Mouse (Mus musculus): ENCODE data around the gene Nkx3-2.

Nkx3-2 gene

DNA sequence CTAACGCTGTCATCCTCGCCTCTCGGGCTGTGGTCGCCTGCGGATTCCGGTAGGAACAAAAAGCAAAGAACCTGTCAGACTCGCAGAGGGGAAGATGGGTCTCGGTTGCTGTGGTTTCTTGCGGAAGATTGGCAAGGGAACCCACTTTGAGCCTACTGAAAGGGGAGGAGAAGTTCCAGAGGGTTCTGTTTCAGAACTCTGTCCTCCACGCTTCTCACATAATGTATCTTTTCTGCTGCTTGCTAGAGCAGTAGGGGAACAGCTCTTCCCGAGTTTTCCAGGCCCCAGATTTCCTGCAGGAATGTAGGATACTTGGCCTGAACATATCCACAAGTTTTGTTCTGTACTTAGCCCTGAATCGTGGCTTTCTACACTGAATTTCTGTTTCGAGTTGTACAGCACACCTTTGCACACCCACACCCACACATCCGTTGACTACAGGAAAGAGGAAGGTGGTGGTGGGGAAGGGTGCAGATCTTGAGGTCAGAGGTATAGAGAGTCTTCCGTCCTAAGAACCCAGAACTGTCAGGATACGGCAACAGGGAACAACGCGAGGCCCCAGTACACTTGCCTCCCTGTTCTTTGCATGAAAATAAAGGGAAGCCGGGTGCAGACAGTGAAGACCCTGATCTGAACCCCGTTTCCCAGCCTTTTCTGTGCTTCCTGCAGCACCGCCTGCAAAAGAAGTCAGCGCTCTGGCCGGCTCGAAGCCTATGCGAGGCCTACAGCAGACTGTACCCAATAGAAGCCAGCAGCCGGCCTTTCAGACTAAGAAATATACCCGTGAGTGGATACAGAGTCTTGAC lies 2.0 kb downstream of the Nkx3-2 start:
- no peak for DNase-seq (ENCODE audit: low spot score in 2 of 2)

DNA sequence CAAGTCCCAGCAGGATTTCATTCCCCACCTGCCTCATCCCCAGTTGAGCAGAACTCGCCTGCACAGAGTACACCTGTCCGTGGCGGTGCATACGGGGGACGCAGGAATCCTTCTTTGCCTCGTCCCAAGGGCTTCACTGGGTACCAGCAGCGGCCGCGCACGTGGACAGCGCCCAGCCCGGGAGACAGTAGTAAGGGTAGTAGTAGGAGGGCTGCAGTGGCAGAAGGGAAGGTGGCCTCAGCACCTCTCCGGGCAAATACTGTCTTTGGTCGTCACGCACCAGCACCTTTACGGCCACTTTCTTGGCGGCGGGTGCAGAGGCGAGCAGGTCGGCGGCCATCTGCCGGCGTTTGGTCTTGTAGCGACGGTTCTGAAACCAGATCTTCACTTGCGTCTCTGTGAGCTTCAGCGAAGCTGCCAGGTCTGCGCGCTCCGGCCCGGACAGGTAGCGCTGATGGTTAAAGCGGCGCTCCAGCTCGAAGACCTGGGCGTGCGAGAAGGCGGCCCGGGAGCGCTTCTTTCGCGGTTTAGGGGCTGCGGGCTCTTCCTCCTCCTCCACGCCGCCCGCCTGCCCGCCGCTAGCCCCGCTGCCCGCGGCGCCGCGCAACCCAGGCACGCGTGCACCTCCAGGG lies 2.7 kb downstream of the Nkx3-2 start:
- no peak for DNase-seq (ENCODE audit: low spot score in 2 of 2)

DNA sequence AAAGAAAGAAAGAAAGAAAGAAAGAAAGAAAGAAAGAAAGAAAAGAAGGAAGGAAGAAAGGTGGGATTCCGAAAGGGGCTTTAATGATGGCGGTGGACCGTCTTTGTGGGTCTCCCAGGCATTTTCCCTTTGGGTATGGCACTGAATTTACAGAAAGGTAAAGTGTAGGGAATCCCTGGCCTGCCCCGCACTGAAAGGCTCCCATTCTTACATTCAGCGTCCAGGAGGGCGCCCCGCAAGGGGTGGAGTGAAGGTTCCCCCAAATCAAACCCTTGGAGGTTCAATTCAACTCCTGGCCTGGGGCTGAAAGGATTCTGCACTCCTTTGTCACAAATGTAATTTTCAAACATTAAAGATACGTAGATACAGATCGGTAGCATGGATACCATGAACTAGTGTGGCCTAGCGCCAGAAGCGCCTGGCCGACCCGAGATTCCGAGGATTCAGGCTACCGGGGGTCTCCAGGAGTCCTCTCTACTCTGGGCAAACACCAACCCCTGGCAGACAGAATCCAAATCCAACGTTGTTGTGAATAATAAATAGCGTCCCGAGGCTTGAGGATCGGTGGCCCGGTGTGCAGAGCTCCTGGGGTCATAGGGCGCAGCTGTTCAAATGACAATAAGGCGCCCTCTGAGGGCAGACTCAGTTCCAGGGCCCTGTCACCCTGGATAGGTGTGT lies 3.3 kb downstream of the Nkx3-2 start:
- DNase-seq (ENCODE audit: low spot score in 2 of 2) = no peak

DNA sequence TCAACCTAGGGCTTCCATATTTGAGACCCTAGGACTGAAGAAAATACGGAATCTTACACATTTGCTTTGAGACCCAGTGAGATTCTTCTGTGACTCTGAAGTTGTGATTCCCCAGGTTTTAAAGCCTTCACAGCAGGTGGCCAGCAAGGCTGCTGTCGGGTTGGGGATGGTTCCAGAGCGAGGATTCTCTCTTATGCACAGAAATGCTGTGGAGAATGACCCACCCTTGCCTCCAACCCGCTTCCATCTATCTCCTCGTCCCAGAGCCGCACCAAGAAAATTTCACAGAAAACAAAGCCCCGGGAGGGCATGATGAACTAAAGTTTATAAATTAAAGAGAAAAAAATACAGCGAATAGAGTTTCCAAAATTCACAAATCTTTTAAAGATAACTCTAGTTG lies 4.2 kb downstream of the Nkx3-2 start:
- DNase-seq (ENCODE audit: low spot score in 2 of 2) = no peak

DNA sequence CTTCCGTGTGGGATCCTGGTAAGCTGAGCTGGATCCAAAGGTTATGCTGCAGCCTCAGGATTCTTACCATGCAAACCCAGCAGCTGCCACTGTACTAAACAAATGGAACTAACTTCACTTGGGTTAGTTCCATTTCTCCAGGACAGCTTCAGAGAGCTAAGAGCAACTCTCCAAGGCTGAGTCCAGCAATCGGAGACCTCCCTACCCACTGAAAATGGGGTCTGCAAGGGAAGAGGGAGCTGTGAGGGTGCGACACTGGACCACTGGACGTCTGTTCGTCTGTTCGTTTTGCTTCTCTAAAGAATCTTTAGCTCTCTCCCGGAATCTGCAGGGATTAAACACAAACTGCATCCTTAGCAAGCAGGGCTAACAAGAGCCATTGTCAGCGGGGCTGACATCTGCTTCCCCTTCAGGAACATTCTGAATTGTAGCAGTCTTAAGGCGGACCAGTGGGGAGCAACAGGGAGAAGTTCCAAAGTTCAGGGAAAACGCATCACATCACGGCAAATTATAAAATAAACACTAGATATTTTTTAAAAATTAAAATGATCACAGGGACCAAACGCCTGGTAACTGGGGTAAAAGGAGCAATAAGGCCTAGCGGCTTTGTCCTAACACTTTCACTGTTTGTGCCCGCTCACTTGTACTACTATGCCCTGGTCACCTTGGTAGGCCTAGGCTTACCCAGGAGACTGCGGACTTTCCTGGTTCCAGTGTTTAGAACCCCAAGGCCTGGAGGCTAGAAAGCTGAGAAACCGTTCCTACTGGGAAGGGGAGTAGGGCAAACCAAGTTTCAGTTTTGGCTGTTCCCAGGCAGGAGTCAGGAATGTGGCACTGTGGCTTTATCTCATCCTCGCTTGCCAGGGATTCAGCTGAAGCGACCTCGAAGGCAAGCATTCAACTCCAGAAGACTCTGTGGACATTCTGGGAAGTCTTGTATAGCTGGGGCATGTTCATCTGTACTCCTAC lies 5.3 kb downstream of the Nkx3-2 start:
- no peak for DNase-seq (ENCODE audit: low spot score in 2 of 2)

DNA sequence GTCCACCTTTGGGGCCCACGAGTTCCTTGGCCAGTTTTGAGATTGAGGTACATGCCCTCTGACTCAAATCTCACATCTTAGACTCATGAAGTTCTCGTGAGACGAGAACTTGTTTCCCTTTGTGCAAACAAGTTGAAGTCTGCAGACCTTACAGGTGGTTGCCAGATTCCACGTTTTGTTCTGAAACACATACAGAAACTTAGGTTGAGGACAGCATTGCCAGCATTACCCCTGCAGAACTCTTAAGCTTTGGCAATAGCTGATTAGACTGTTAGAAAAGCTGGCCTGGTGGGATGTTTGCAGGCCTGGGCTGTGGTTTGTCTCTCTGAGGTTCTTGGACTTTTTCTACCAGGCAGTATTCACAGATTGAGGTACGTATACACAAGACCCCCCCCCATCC lies 7.0 kb downstream of the Nkx3-2 start:
- no peak for DNase-seq (ENCODE audit: low spot score in 2 of 2)

DNA sequence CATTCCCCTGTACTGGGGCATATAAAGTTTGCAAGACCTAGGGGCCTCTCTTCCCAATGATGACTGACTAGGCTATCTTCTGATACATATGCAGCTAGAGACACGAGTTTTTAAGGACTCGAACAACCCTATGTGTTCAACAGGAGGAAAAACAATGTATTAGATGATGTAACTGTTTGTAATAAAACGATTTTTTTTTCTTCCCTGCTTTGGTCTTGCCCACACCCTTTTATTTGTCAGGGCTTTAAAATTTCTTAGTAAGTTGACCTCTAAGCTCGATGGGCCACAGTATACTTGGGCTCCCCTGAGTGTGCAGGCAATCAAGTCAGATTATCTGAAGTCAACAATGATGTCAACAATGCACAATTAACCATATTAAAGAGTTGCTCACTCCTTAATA lies 7.9 kb downstream of the Nkx3-2 start:
- no peak for DNase-seq (ENCODE audit: low spot score in 2 of 2)

DNA sequence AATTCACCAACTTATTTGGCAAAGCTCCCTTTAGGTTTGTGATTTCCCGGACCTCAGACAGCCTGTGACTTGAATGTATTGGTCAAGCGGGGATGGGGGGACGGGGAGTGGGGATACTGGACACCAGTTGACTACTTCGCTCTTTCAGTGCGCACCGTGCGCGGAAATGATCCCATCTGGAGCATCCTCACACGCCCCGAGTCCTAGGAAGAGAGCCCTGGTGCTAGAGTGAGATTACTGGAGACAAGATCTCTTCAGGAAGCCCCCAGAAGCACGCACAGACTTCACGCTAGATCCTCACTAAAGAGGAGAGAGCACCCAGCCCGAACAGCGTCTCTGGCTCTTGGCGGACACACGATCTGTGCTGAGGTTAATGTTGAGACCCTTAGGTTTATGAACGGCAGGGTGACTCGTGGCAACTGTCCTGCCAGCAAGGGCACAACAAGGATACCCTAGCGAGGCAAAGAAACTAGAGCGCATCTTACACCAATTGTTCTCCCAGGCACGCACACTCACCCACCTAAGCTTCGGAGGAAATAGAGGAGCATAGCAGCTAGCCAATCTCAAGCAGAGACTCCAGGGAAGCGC lies 8.8 kb downstream of the Nkx3-2 start:
- DNase-seq (ENCODE audit: low spot score in 2 of 2) = no peak

DNA sequence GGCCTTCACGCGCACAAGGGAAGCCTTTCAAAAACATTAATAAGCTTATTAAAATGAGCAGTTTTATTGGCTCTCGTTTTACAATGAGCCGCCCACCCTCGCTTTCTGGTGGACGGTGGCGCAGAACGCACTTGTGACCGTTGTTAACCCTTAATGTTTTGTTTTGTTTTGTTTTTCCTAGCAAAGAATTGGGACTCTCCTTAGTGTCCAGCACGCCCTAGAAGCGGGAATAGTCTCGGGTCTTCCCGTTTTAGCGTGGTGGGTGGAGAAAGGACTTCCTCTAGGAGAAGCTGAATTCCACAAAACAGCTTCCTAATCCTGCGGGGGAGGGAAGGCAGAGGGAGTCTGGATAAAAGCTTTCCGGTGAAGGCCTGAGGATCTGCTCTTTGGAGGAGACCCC lies 9.5 kb downstream of the Nkx3-2 start:
- no peak for DNase-seq (ENCODE audit: low spot score in 2 of 2)

DNA sequence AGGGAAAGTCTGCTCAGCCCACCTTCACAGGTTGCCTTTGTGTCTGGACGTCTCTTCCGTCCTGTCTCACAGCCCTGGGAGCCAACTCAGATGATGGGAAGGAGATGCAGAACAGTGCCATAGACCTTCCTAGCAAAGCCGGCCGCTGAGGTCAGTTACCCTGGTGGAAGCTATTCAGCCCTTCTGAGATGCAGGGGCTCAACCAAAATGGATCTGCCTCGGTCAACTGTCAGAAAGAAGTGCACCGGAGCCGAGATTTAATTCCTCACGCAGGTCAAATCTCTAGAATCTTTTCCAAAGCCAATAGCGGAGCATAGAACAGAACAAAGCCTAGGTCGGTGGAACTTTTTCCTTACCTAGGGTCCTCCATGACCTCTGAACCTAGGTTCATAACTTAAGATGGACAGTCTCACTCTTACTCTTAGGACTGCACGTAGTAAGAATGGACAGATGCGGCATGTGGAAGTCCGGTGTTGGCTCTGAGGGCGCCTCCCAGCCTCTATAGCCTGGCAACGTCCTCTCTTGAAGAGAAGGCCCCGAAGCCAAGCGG lies 10.0 kb downstream of the Nkx3-2 start:
- DNase-seq (ENCODE audit: low spot score in 2 of 2) = no peak

DNA sequence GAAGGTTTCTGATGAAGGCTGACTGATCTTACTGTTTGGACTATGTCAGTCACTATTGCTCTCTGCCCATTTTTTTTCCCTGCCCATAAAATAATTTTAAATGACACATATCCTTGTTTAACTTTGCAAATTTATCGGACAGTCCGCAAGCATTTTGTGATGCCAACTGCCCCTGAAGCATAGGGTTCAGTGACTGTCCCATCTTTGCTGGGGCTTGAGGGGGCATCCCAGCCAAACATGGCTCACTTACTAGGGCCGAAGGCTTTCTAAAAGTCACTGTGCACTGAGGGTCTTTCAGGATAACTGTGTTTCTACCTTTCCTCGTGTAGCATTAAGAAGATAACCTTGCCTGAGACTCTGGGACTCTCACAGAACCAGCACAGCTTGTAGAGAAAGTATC lies 11.6 kb downstream of the Nkx3-2 start:
- no peak for DNase-seq (ENCODE audit: low spot score in 2 of 2)

DNA sequence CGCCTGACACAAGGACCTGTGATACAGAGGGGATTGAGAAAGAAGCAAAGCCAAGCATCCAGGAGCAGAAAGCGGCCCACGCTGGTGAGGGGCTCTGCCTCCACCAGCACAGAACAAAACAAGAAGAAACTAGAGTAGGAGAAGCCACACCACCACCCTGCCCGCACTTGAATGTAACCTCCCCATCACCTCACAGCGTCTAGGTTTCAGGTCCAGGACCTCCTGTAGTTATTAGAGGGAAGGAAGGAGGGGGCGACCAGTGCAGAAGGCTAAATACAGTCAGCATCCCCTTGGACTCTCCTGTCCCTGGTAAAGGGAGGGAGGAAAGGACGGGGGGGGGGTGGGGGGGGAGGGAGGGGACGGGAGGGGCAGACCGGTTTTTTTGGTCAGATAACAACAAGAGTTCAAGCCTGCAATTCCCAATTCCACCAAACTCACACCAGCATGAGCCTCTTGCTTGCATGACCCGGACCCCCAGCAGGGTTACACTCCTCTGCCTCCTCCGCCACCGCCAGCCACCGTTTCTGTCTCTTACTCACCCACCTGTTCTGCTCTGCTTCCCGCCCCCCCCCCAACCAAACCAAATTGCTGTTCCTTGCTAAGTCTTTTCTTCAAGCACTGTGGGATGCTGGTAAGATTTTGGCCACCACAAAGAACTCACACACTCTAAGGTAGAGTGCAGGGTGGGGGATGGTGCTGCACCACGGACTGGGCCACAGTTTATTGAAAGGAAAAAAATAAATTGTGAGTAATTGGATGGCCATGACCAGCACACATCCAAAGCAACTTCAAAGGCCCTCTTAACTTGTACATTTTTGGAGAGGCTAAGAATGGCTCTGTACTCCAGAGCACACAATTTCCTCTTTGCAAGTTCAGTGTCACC lies 19.2 kb downstream of the Nkx3-2 start:
- DNase-seq (ENCODE audit: low spot score in 2 of 2) = no peak

DNA sequence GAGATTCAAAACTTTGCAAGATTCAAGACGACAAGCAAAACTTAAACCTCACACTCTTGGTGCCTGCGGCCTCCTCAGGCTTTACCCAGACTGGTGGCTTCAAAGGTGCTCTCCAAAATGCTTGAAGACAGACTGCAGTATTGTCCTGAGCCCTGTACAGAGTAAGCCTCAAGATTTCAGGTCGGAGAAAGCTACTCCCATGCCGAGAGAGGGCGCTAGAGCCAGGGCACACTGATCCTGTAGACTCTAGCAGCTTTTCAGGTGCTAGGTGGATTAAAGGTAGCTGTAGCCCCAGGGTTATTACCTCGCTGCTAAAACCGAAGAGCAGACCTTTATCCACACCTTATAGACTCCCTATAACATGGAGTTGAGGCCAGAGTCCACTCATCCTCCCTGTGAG lies 20.1 kb downstream of the Nkx3-2 start:
- no peak for DNase-seq (ENCODE audit: low spot score in 2 of 2)

DNA sequence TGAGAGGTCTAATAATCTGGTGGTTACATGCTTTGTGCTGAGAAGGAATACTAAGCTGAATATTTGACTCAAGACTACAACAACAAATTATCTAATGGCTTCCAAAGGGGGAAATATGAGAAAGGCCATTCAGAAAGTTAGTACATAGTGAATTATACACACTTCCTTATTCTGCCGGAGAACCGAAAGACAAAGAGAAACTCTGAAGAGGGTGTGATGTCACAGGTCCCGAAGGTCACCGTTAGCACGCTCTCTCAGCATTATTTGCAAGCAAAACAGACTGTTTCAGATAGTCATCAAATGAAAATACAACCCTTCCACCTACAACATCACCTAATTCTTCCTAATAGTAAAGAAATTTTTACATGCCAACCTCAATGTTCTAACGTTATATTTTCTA lies 25.5 kb downstream of the Nkx3-2 start:
- no peak for DNase-seq (ENCODE audit: low spot score in 2 of 2)

DNA sequence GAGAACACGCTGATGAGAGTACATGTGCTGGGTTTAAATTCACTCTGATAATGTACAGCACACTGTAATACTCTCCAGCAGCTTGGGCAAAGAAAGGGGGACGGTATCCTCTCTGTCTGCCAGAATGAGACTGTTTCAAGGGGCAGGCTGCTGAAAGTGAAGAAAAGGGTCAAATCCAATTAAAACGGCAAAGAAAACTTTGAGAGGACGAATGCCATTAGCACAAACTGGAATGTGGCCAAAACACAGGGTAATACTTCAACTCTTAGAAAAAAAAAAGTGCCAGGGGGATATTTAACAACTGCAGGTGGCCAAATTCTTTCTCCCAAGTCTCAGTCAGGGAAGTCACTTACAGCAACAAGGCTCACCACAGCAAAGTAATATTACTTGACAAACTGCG lies 27.3 kb downstream of the Nkx3-2 start:
- DNase-seq (ENCODE audit: low spot score in 2 of 2) = no peak

DNA sequence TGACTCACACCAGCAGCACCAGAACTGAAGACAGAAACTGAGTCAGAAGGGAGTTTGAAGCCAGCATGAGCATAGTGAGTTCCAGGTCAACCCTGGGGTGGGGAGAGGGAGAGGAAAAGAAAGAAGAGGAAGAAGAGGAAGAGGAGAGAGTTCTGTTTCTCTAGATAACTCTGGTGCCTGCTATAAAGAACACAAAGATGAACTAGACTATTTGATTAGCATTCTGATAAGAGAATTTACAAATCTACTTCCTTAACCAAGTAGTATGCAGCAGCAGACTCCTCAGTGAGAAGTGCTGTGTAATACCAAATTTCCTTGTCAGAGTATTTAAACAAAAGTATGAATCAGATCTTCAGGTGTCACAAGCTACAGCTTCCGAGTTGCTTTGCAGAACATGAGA lies 37.3 kb downstream of the Nkx3-2 start:
- no peak for DNase-seq (ENCODE audit: low spot score in 2 of 2)

DNA sequence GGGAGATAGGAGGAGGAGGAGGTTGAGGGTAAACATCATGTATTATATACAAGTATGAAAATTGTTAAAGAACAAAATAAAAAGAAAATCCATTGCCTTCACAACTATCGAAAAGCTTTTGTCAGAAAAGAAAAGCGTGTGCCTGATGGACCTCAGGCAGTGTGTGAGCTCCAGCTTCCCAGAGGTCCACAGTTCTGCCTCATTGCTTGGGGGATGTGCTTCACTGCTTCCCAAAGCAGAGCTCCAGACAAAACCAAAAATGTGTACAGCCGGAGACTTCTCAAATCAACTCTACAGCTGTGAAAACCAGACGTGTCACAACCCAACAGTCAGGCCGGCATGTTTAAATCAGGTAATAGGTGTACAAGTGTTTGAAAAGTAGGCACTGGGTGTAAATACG lies 38.7 kb downstream of the Nkx3-2 start:
- DNase-seq (ENCODE audit: low spot score in 2 of 2) = no peak
